In genomic region chr13:71195675-71196074, GRCm38 (mm10) we compare ENCODE assay signal across 22 mouse cellular contexts.
DNase-seq lines count a peak whose midpoint lies in the region; ATAC-seq and TF ChIP-seq lines count a peak whose summit lies in the region.
"Had no signal": no experiment of that assay in that cellular context is flagged by ENCODE, and none has a peak within 500 bp of the region (broad histone marks: within the 10 kb centered on the region; RNA-seq: fewer than 3 reads in every experiment).

No protein-coding gene starts in this region.

- H3K9me3 ChIP-seq in heart, embryonic 12.5 days (replicated peaks), result peaks cover 5% of the 10 kb centered on the region
- H3K9me3 ChIP-seq in midbrain, postnatal 0 days (ENCODE audit: low read length), result no peaks in the 10 kb centered on the region
- H3K9me3 ChIP-seq in midbrain, embryonic 14.5 days (ENCODE audit: control insufficient read depth, low read length), result no peaks in the 10 kb centered on the region
- H3K9me3 ChIP-seq: embryonic facial prominence, embryonic 13.5 days; embryonic facial prominence, embryonic 15.5 days; forebrain, embryonic 13.5 days had no signal

- WGBS in heart, embryonic 12.5 days, result 80% methylated on average over 4 of the region's 4 CpGs
- WGBS in midbrain, postnatal 0 days, result 88% methylated on average over 4 of the region's 4 CpGs
- 86% methylated on average over 4 of the region's 4 CpGs for WGBS in midbrain, embryonic 14.5 days

- H3K27me3 ChIP-seq in heart, embryonic 12.5 days (replicated peaks), result no peaks in the 10 kb centered on the region
- H3K27me3 ChIP-seq in midbrain, postnatal 0 days (ENCODE audit: insufficient read depth, low read length), result no peaks in the 10 kb centered on the region
- H3K27me3 ChIP-seq in midbrain, embryonic 14.5 days (ENCODE audit: control insufficient read depth, insufficient read depth, low read length), result no peaks in the 10 kb centered on the region
- H3K27me3 ChIP-seq: embryonic facial prominence, embryonic 15.5 days; forebrain, embryonic 13.5 days had no signal

- H3K4me3 ChIP-seq in heart, embryonic 12.5 days, result no peak overlapping the region
- H3K4me3 ChIP-seq in midbrain, postnatal 0 days (ENCODE audit: low read depth, low read length), result no peak overlapping the region
- H3K4me3 ChIP-seq in midbrain, embryonic 14.5 days (replicated peaks; ENCODE audit: low read depth, low read length), result no peak overlapping the region
- H3K4me3 ChIP-seq: embryonic facial prominence, embryonic 13.5 days; embryonic facial prominence, embryonic 15.5 days; erythroblast, embryonic 14.5 days; forebrain, embryonic 10.5 days; forebrain, embryonic 13.5 days had no signal

- no peaks in the 10 kb centered on the region for H3K4me1 ChIP-seq in heart, embryonic 12.5 days (replicated peaks)
- H3K4me1 ChIP-seq in midbrain, postnatal 0 days (ENCODE audit: insufficient read depth, low read length), result no peaks in the 10 kb centered on the region
- H3K4me1 ChIP-seq in midbrain, embryonic 14.5 days (ENCODE audit: control insufficient read depth, insufficient read depth, low read length), result peaks cover 5% of the 10 kb centered on the region; the same call in 1 of the 2 replicates
- H3K4me1 ChIP-seq: embryonic facial prominence, embryonic 15.5 days; forebrain, embryonic 10.5 days; forebrain, embryonic 13.5 days had no signal

- H3K36me3 ChIP-seq in heart, embryonic 12.5 days, result no peaks in the 10 kb centered on the region
- H3K36me3 ChIP-seq in midbrain, postnatal 0 days (ENCODE audit: insufficient read depth, low read length), result no peaks in the 10 kb centered on the region
- H3K36me3 ChIP-seq in midbrain, embryonic 14.5 days (ENCODE audit: control insufficient read depth, insufficient read depth, low read length), result no peaks in the 10 kb centered on the region
- H3K36me3 ChIP-seq: embryonic facial prominence, embryonic 13.5 days; embryonic facial prominence, embryonic 15.5 days; forebrain, embryonic 10.5 days had no signal

- no peak overlapping the region for H3K9ac ChIP-seq in heart, embryonic 12.5 days
- H3K9ac ChIP-seq in midbrain, postnatal 0 days (replicated peaks; ENCODE audit: low read length, poor library complexity, severe bottlenecking), result no peak overlapping the region
- H3K9ac ChIP-seq in midbrain, embryonic 14.5 days (replicated peaks; ENCODE audit: low read length), result no peak overlapping the region
- H3K9ac ChIP-seq: embryonic facial prominence, embryonic 13.5 days; embryonic facial prominence, embryonic 15.5 days; forebrain, embryonic 13.5 days had no signal

- TF ChIP-seq CTCF in midbrain, postnatal 0 days (IDR thresholded peaks at IDR 0.05), result no peak

- DNase-seq in heart, adult 11 months, result peak; percentile 46
- peak; percentile 42 for DNase-seq in midbrain, postnatal 0 days (ENCODE audit: low spot score)
- no peak for DNase-seq in midbrain, embryonic 14.5 days
- peak; percentile 9 to 24 for DNase-seq in urinary bladder, postnatal 36 days (ENCODE audit: low spot score in 2 of 2)
- DNase-seq in urinary bladder, postnatal 4 days (ENCODE audit: low spot score in 2 of 2), result no peak
- no peak for DNase-seq in embryo, embryonic 10.5 days (ENCODE audit: low spot score)
- DNase-seq: adrenal gland, adult 2 months; adrenal gland, postnatal 10 days; adrenal gland, postnatal 25 days; cerebellum, adult 11-12 months; cerebellum, adult 2 months; cerebellum, adult 9-10 months; cerebellum, postnatal 10 days; cerebellum, postnatal 25 days; embryo, embryonic 11 days had no signal

- ATAC-seq in heart, embryonic 12.5 days (ENCODE audit: insufficient number of reproducible peaks, low FRiP score), result no peak
- no peak for ATAC-seq in midbrain, postnatal 0 days (ENCODE audit: low FRiP score)
- ATAC-seq in midbrain, embryonic 14.5 days (ENCODE audit: low FRiP score, low TSS enrichment), result no peak
- ATAC-seq: forebrain, embryonic 13.5 days; forebrain, embryonic 16.5 days had no signal

- no peak overlapping the region for H3K27ac ChIP-seq in heart, embryonic 12.5 days (ENCODE audit: poor library complexity, severe bottlenecking)
- H3K27ac ChIP-seq in midbrain, postnatal 0 days (ENCODE audit: low read depth, low read length), result no peak overlapping the region
- H3K27ac ChIP-seq in midbrain, embryonic 14.5 days (replicated peaks; ENCODE audit: low read depth, low read length), result no peak overlapping the region
- H3K27ac ChIP-seq: embryonic facial prominence, embryonic 13.5 days; embryonic facial prominence, embryonic 15.5 days; forebrain, embryonic 10.5 days; forebrain, embryonic 13.5 days had no signal

- no peak overlapping the region for H3K4me2 ChIP-seq in heart, embryonic 12.5 days
- no peak overlapping the region for H3K4me2 ChIP-seq in midbrain, postnatal 0 days (ENCODE audit: low read depth, low read length, poor library complexity, severe bottlenecking)
- H3K4me2 ChIP-seq in midbrain, embryonic 14.5 days (ENCODE audit: low read length), result no peak overlapping the region
- H3K4me2 ChIP-seq: embryonic facial prominence, embryonic 13.5 days; embryonic facial prominence, embryonic 15.5 days; forebrain, embryonic 13.5 days had no signal

Comparison
In these comparisons a context has a peak if more than half of its experiments do, and no peak if none do; other contexts are left out.
1. DNase-seq: peak in heart, adult 11 months (single experiment), midbrain, postnatal 0 days (single experiment) and urinary bladder, postnatal 36 days (2 of 2); none in midbrain, embryonic 14.5 days (single experiment), urinary bladder, postnatal 4 days (0 of 2) and embryo, embryonic 10.5 days (single experiment).